Mouse (Mus musculus) megakaryocyte-erythroid progenitor cell, adult 5-6 weeks (primary cell): ENCODE data around the gene Optc. TPM values are rescaled to one million over a fixed set of nuclear protein-coding genes. Genes with fewer than 3 reads are reported as not detected.
A peak's percentile ranks its signal among the peaks of the same experiment; 100 is the strongest.

ENCODE experiments used
- ATAC-seq: replicated peaks from 2 replicates; pipeline ENCODE4 v1.8.0; 2016; ENCODE audit warnings: mild to moderate bottlenecking, inconsistent platforms; ENCODE audit not compliant: severe bottlenecking, poor library complexity, low FRiP score, low TSS enrichment
- total RNA-seq, 2 experiments: library from RNA; stranded (forward) in 1 of 2; stranded (reverse) in 1 of 2; fragments of 200-1000, 215-1000 nt in 1 of 2; fragments of >200 nt in 1 of 2; fragmentation: Nextera tagmentation in 1 of 2; gene quantifications; 2 replicates each; pipeline ENCODE4 v1.2.3; 2014 to 2017

Optc gene
- total RNA-seq, 2 experiments from 2014 or later = 2.0 TPM; not detected in 1

DNA sequence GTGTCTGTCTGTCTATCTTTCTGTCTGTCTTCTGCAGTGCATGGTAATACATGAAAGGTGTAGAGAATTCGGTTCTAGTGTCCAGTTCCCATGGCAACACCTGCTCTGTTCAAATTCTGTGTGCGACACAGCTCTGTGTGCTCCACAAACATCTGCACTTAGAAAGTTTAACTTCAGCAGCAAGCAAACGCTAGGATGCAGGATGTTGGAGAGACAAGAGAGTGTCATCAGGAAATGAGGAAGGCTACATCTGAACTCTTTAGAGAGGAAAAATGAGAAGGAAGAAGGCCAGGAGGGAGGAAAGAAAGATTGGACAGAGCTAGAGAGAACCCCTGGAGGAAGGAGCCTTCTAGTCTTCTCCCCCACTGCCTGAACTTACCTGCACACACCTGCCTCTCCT lies 13.1 kb upstream of the Optc start:
- ATAC-seq = no peak

DNA sequence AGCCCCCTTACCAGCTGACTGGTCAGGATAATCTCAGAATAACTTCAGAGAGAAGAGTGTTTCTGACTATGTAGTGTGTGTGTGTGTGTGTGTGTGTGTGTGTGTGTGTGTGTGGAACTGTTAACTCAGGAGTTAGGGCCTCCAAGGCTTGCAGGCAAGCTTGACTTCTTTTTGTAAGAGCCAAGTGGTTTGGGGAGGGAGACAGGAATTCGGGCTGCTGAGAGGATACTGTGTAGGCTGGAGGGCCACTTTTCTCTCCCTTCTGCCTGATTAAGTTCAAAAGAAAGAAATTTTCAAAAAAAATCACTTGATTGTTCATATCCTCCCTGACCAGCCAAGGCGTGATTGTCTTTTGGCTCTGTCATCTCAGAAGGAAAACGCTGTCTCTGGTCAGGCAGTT lies 12.6 kb upstream of the Optc start:
- ATAC-seq = no peak

DNA sequence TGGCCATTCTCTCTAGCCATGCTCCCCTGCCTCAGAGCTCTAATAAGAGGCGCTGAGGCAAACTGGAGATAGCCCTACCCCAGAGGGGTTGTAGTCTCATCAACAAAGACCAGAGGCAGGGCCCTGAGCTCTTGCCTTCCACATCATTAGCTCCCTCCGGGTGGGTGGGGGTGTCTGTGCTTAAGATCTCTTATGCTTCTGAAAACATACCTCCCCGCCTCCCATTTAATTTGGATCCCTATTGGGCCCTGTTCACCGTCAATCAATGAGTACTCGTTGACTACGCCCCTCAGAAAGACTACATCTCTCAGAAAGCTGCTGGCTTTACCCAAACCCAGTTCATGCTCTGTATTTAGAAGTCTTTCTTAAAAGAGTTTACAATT lies 10.3 kb upstream of the Optc start:
- ATAC-seq = no peak

DNA sequence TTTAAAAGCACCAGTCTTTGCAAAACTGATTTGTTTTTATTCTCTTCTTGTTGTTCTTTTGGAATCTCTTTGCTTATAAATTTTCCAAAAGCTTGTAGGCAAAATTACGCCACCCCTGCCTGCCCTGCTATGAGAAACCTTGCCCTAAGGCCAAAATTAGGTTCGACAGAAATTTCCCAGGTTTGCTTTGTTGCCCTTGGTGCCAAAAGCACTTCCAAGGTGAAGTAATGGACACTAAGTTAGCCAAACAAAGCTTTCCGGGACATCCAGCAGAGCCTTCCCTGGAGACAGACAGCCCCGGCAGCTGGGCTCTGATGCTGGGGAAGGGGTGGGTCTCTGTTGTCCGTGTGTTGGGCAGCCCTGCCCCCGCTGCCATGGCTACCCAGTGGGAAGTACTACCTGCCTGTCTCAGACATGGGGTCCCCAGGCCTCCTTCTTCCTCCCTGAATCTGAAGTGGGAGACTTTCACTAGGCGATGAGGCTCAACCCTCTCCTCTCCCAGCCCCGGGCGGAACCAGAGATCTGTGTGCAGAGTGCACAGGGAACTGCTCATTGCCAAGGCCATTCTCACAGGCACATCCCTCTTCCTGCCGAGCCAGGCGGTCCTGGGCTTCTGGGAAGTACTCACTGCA lies 9.8 kb upstream of the Optc start:
- ATAC-seq = no peak

DNA sequence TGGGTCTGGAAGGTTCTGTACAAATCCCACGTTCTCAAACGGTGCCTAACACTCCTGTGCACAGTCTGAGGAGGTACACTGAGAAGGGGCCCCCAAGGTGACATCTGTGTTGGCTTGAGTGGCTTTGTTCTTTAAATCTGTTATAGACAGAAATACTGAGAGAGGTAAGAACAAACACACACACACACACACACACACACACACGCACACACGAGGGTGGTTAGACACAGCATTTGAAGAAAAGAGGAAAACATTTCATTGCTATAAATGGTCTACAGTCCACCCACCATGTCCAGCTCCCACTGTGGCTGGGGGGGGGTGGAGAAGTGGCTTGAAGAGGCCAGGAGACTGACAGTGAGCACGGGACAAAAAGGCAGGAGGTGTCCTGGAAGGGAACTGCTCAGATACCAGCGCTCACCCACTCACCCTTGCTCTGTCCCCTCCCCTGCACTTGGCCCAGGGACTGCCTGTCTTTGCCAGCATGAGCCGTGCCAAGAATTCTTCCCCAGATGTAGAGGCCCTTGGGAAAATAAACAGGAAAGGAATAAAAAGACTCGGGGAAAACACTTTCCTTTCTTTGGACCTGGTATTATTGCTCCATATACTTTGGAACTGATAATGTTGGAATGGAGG lies 8.0 kb upstream of the Optc start:
- no peak for ATAC-seq

DNA sequence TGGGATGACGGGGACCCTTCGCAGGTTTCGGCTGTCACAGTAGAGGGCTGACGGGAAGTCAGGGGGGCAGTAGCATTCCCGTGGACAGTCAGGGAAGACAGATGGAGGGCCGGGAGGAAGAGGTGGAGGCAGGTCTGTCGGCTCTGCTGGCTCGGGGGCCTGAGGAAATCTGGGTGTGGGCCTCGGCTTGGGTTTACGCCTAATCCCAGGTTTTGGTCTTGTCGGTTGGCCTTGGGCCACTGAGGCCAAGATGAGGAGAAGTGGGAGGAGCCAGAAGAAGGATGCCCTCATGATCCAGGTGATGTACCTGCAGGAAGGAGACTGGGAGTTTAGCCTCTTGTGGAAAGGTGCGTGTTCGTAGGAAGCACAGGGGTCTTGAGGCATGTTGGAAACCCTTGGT lies 7.3 kb upstream of the Optc start:
- no peak for ATAC-seq

DNA sequence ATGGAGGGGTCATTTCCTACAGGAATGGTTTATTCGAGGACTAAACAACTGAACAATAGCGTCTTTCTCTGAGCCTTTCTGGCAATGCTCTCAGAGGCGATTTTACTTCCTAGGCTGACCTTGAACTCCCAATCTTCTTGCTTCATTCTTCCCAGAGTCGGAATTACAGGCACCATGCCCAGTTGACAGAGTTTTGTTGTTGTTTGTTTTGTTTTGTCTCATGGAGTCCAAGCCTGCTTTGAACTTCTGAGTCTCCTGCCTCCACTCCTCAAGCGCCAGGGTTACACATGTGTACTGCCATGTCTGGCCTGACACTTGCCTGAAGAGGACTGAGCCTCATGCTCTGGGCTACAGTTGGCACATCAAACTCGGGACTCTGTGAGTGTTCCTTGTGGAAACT lies 5.2 kb upstream of the Optc start:
- no peak for ATAC-seq

DNA sequence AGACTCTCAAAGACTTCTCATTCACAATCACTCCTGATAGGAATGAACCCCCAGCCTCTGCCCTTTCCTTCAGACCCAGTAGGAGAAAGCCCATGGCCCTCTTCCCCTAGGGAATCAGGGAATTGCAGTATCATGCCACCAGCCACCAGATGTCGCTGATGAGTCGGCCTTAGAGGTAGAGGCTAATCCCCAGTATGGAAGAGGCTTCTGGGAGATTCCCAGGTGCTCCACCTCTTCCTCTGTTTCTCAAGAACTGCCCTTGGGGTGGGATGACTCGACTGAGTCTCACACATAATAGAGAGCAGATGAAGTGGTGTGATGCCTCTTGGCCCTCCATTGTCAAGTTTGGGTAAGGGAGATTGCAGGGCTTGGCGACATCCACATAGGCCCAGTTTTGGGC lies 3.7 kb upstream of the Optc start:
- peak; percentile 53; the same call in 1 of the 2 replicates for ATAC-seq

DNA sequence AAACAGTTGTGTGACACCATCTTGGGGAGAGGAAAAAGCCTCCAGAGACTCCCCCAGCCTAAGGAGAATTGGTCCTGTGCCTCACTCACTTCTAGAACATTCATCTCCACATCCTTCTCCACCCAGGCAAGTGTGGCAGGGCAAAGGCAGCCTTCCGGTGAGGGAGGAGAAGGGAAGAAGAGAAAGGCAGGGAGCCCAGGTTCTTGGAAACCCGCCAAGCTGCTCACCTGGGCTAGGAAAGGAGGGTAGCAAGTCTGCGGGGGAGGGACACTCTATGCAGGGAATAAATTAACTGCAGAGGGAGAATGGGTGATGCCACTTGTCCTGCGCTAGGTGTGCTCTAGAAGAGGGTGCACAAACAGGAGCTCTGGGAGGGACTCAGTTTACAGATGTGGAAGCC lies 3.2 kb upstream of the Optc start:
- no peak for ATAC-seq

DNA sequence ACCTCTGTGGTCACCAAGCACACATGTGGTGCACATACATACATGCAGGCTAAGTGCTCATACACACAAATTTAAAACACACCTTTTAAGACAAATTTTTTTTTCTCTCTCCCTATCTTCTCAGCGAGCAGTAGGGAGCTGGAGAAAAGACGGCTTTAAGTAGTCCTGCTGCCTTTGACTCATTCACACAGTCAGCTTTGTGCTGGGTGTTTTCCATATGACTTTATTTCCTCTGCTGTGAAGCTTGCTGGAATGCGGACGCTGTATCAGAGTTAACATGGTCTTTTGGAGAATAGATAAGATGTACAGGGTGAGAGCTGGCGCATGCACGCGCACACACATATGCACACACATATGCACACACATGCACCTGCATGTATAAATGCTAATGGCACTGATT lies 2.3 kb upstream of the Optc start:
- ATAC-seq = no peak

DNA sequence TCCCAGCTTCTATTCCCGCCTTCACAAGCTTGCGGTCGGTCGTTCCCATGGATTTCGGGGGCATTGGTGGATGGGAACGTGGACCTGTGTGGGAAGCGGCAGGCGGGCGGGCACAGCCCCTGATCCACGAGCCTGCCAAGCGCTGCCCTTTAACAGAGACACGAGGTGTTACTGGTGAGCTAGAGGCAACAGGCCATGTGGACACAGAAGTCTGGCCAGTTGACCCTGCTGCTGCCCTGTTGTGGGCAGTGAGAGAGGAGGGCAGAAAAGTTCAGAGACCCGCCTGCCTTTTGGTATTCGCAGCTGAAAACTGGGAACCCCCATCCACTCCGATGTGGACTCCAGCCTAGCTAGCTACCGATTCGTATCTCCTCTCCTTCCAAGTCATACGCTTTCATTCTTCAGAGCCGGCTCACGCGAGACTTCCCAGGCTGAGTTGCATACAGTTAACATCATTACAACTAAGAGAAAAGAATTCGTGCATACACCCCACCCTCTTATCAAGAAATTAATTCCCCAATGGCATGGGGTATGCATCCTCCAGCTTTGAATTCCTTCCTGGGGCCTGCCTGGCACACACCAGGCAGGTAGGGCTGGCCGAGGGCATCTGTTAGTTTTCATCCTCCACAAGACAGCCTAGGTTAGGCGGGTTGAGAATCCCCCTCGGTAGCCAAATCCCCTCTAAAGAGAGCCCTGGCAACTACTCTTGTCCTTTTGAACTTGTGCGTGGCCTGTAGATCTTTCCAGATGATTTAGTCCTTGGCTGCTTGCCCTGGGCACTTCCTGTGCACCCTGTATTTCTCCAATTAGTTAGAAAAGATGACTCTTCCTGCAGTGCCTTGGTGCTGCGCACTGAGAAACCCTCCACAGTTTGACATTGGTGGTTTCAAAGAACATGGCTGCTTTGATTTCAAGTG lies 1.1 kb upstream of the Optc start:
- ATAC-seq = peak; percentile 58

DNA sequence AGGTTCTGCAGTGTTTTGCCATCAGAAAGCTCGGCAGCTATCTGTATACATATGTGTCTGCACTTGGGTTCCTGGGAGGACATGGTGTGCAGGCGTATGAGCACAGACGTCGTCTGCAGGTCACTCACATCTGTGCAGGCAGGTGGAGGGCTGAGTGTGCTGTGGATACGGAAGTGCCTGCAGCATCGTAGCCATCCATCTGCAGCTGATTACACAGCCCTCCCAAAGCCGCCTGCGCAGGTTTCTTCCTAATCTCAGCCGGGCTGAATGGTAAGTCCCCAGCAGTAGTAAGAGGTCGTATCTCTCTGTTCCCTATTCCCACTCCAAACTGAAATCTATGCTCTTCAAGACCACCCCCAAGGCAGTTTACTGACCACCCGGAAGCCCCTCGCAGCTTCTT lies 1.4 kb downstream of the Optc start:
- no peak for ATAC-seq

DNA sequence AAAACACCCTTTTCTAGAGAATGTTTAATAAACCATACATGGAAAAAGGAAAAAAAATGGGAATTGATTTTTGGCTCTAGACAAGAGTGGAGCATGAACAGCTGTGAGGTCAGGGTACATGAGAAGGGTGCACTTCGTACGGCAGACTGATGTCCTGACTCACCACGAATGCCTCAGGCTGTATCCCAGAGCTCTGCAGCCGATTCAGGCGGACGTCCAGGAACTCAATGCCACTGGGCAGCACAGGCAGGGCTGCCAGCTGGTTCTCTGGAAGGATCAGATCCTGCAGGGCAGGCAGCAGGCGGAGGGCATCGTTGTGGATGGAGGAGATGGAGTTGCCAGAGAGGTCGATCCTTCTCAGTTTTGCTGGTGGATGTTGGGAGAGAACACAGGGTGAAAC lies 7.0 kb downstream of the Optc start:
- ATAC-seq = no peak

DNA sequence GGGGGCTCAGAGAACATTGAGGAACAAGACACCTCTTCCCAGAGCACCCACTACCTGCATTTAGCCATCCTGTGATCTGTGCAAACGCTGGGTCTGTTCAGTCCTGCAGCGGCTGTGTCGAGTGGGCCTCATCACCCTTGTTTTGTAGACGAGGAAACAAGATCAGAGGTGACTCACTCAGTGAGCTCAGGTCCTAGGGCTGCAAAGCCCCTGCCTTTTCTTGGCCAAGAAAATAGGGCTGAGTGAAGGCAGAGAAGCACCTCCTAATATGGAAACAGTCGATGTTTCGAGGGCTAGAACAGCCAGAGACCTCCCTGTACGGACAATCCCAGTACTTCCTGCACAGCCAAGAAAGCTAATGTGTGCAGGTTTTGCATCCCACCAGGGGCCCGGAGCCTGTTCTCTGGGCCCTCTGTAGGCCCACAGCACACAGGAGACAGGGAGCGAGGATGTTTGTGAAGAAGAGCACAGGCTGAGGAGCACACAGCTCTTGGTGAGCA lies 8.7 kb downstream of the Optc start:
- ATAC-seq = no peak

DNA sequence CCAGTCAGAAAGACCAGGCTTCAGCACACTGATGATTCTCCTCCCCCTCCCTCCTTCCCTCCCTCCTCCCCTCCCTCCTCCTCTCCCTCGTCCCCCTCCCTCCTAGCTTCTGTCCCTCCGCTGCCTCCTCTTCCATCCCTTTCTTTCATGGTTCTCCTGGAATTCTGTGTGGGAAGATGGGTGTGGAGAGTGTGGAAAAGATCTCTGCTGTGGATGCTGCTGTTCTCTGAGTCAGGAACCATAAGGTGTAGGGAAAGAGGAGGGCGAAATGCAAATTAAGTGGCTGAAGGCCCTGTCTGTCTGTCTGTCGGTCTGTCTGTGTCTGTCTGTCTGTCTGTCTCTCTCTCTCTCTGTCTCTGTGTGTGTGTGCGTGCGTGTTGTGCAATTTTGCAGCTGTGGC lies 10.5 kb downstream of the Optc start:
- ATAC-seq = no peak

DNA sequence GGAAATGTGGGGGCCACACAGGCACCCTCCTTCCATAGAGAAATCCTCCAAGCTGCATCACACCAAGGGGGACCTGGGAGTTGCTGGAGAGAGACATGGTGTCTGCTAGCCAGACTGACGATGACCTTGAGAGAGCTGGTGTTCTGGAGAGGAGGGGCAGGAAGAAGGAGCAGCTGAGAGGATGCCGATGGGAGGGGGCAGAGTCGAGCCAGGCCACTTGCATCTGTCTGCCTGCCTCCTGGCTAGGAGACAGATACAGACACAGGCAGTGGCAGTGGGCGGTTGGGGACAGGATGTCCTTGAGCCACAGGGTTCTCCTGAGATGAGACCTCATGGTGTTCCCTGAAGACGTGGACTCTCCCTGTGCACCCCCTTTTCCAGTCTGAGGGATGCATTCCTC lies 16.3 kb downstream of the Optc start:
- ATAC-seq = no peak

DNA sequence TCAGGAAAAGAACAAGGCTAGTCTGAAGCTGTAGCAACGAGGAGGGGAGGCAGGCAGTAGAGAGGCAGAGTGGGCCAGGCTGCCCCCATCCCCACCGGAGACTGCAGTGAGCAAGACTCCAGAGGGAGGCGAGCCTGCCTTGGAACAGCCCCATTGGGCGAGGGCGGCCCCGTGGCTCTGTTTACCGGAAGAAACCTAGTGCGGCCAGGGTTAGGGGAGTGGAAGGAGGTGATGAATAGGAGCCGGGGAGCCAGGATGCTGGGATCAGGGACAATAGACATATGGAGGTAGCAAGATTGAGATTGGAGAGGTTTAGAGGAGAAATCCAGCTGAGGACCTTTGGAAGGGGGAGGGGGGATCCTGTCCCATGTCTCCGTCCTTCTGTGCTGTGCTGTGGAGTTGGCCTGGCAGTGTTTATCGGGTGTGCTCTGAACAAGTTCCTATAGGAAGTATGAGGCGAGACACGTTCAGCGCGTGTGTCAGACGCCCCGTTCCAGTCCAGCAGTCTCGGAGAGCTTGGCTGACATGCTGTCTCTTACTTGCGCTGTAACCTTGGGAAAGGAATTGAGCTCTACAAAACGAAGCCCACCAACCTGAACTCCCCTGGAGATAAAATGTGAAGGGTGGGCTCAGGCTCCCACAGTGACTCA lies 17.7 kb downstream of the Optc start:
- ATAC-seq = no peak

DNA sequence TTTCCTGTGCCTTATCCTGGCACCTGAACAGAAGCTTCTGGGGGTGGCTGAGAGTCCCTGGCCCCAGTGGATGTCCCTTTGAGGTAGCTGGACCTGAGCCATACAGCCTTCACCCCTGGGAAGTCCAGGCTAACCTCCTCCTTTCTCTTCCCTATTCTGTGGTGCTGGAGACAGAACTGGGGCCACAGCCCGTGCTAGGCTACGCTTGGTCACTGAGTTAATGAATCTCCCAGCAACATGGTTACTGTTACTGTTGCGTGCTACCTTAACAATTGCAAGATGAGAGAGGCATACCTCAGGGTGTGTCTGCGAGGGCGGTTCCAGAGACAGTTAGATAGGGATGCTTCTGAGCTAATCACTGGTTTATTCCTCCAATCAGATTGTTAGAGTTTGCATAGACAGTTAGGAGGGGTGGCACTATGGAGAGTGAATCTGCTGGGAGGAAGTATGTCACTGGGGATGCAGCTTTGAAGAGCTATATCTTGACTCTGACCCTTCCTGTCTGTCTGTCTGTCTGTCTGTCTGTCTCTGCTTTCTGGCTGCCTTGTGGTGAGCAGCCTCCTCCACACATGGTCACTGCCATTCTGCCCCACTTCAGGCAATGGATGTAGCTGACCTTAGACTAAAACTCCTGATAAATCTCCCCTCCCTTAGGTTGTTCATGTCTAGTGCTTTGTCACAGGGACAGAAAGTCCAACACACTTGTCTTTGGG lies 20.1 kb downstream of the Optc start:
- peak; percentile 70 for ATAC-seq

DNA sequence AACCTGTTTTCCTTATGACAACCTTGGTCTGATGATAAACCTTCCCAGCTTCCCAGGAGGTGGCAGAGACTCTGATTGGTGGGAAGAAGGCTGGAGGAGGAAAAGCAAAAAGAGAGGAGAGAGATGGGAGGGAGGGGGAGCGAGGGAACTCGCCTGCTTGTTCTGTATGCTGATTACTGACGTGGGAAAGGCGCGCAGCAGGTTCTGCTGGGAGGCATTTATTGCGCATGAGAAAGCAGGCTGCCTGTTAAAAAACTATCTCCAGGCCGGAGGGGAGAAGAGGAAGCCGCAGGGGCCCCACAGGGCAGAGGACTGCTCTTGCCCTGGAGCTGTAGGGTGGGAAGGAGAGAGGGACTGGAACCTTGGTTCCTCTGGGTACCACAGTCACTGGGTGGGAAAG lies 20.8 kb downstream of the Optc start:
- ATAC-seq = no peak
